Mouse (Mus musculus) kidney, adult 11 months (tissue): ENCODE results near the gene Nr2f6.

Experiments used
- DNase-seq: peaks from one replicate; pipeline ENCODE4 v3.0.0; 2022

Gene Nr2f6

GRCm38 (mm10) chr8:71381421-71381970, at the start of gene Nr2f6:
TSS of gene Nr2f6 (minus strand) at chr8:71381960.
- DNase-seq = peak; percentile 78

GRCm38 (mm10) chr8:71422121-71422520, 40.4 kb upstream of the Nr2f6 start:
- no peak for DNase-seq

GRCm38 (mm10) chr8:71411535-71412273, 29.9 kb upstream of the Nr2f6 start:
- no peak for DNase-seq

GRCm38 (mm10) chr8:71408231-71408630, 26.5 kb upstream of the Nr2f6 start:
- no peak for DNase-seq

- no peak for DNase-seq
Observed at GRCm38 (mm10) chr8:71407441-71407840, 25.7 kb upstream of the Nr2f6 start.

DNA sequence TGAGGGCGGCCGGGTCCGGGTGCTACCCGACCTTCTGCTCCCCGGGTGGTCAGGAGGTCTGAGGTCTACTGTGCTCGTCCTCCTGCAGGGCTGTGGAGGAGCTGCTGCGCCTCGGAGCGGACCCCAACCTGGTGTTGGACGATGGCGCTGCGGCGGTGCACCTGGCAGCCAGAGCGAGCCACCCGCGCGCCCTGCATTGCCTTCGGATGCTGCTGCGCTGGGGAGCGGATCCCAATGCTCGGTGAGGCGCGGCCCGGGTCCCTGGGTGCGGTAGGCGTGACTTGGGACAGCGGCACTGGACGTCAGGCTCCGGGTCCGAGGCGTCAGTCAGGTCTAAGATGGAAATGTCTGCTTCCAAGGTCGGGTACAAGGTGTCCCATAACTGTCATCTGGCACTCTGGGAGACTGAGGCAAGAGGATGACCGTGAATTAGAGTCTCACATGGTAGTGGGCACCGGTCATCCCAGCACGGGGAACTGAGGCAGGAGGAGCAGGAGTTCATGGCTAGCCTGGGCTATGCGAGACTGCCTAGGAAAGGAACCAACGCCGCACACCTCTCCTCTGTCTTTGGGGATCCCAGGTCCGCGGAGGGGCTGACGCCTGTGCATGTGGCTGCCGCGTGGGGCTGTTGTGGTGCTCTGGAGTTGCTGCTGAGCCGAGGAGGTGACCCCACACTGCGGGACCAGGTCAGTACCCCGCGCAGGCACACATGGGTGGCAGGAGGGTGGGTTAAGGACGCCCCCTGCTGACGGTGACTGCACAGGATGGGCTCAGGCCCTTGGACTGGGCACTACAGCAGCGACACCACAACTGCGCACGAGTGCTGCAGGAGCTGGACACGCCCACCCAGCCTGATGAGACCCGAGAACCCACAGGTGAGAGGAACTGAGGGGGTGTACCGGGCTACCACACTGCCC, 24.6 kb upstream of the Nr2f6 start:
- peak; percentile 71 for DNase-seq

DNA sequence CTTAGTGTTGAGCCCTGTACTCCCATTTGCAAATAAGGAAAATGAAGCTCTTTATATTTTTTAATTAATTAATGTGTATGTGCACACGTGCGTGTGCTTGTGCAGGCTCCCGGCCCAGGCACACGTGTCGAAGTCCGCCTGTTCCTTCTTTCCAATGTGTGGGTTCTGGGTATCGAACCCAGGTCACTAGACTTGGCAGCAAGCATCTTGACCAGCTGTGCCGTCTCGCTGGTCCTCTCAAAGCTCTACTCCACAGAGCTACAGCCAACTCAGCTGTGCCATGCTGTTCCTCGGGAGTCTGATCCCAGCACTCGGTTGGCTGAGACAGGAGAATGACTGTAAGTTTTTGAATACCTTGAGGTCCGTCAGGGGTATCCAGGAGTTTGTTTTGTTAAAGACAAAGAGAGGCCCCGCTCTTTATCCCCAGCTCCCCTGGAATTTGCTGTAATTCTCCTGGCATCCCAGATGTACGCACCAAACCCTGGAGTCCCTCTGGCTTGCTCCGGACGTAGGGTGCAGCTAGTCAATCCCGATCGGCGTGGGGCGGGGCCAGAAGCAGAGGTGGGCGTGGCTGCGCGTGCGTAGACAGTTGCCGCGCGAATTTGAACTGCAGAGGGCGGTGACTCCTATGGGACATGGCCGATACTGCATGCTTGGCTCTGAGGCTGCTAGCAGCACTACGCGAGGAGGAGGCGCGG, 23.8 kb upstream of the Nr2f6 start, which contains the start of gene Ankle1:
Gene Ankle1, plus strand, starts transcription at position 610 of the 698 bp plus-strand sequence.
- peak; percentile 94 for DNase-seq

- DNase-seq = peak; percentile 33
Observed at GRCm38 (mm10) chr8:71404951-71405351, 23.2 kb upstream of the Nr2f6 start.

DNA sequence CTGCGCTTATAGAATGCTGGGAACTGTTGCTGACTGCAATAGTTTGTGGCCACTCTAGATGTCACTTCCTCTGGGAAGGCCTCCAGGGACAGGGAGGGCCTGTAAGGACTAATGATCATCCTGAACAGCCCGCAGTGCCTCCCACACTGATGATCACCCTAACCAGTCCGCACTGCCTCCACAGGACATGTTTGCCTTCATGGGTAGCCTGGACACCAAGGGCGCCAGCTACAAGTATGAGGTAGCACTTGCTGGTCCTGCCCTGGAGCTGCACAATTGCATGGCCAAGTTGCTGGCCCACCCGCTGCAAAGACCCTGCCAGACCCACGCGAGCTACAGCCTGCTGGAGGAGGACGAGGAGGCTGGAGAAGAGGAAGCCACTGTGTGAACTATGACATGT, 22.3 kb upstream of the Nr2f6 start:
- no peak for DNase-seq

DNA sequence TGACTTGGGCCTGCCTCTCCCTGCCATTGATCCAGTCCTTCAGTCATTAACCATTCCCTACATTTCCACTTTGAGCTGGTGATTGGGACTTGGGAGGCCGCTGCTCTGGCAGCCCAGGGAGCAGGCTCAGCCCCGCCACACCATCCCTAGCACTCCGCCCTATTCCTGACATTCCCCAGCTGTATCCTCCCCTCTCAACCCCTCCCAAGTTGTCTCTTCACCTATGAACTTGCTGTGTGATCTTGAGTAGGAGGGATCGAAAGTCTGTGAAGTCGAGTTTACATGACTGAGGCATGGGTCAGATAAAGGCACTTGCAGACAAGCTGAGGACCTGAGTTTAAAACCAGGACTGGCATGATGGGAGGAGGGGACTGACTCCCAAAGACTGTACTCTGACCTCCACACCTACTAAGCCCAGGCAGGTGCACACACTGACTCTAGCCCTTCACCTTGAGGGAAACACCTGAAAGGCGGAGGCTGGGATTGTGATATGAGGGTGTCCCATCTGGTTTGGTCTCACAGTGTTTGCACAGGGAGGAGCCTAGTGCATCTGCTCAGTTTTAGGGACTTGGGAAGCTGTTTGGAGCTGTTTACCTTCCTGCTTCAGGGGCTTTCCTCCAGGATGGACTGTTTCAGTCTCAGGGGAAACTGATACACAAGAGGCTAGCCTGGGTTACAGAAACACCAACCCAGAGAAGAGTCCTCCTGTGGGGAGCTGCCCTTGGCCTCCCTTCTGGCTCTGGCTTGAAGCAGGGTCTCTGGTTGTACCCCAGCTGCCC, 21.5 kb upstream of the Nr2f6 start:
- DNase-seq = no peak

DNA sequence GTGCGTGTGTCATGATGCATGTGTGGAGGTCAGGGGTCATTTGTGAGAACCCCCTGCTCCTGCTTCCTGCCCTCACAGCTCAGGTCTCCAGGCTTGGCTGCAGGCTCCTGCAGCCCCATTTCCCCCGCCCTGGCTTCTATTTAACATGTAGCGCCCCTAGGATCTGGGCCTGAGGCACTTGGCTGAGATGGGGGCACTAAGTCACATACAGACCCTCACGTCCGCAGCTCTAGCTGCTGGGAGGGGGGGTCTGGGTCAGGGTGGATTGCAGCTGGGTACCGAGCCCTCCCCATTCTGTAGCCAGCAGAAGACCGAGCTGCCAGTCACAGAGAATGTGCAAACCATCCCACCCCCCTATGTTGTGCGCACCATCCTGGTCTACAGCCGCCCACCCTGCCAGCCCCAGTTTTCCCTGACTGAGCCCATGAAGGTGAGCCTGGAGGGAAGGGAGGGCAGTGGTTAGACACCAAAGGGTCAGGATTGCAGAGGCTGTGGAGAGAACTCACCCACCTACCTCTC, 20.7 kb upstream of the Nr2f6 start:
- DNase-seq = no peak

DNA sequence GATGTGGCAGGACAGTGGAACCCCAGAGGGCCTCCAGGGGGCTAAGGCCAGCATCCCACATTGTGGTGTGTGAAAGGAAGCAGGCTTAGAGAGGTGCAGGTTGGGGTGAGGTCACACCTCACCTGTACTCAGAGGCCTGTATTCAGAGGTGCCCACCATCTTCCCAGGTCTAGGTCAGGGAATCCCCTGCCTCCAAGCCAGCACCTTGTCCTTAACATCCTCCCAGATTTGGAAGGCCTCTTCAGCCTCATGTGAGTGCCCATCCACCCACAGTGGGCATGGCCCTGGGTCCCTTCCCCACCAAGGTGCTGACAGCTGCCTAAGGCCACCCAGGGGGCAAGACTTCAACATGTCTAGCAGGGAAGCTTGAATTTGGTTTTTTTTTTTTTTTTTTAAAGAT, 19.7 kb upstream of the Nr2f6 start:
- DNase-seq = no peak

GRCm38 (mm10) chr8:71400826-71401225, 19.1 kb upstream of the Nr2f6 start:
- DNase-seq = no peak

GRCm38 (mm10) chr8:71397701-71398100, 15.9 kb upstream of the Nr2f6 start:
- peak; percentile 12 for DNase-seq

DNA sequence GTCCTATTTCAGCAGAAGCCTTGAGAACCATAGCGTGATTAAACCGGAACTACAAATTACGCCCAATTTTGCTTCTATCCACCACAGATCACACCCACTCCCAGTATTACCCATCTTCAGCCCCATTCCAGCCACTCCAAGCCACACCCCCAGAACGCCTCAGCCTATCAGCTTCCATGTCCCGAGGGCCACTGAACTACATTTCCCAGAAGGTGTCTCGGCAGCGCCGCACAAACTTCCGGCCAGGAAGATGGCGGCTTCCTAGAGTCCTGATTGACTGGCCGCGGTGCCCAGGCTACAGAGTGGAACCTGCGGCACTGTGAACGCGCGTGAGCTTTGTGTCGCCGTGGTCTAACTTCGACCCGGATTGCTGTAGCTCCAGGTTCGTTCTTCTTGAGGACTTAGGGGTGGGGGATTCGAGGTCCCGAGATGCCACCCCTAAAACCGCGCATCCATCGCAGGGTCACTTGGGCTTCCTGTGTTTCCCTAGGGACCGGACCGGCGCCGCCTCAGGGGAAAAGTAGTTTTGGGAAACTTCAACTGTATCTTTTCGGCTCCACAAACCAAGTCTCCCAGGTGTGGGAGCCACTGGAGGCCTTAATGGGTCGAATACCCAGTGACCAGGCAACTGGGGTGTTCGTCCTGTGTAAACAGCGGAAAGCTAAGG, 15.0 kb upstream of the Nr2f6 start, which contains the start of gene Babam1:
Gene Babam1, plus strand, starts transcription at position 223 of the 667 bp plus-strand sequence.
- DNase-seq = peak; percentile 98

DNA sequence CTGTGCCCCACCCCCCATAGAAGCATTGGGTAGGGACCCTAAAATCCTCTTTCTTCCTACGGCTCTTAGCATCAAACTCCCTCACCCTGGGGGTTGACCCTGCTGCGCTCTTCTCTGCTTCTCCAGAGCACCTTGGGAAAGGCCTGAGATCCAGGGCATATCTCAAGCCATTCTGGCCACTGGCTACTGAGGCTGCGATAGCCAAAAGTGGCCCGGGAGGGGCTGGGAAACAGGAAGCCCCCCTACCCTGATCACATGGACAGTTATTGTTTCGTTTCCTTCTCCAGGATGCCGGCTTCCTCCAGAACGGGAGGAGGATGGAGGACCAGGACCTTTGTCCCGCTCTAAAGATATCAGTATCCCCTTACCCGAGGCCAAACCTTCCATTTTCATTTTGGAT, 13.9 kb upstream of the Nr2f6 start, which contains the start of gene Ushbp1:
Gene Ushbp1, minus strand, starts transcription at position 174 of the 400 bp plus-strand sequence.
- peak; percentile 64 for DNase-seq

DNA sequence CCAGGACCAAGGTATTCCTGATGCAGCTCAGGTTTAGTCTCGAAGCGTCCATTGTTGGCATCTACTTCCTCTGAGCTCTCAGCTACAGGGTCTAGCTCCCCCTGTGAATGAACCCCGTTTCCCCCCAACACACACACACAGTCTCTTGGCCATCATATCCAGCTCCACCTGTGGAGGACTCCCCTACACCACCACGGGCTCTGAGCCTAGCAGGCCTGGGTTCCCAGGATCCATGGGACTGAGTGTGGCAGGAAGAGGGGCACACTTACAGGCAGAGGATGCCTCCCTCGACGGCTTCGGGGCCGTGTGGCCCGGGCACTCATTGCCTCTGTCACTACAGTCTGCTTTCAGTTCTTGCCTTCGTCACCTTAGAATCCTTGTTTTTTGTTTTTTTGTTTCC, 13.3 kb upstream of the Nr2f6 start:
- DNase-seq = peak; percentile 6

- DNase-seq = peak; percentile 7
Observed at GRCm38 (mm10) chr8:71394481-71394880, 12.7 kb upstream of the Nr2f6 start.

GRCm38 (mm10) chr8:71392871-71393270, 11.1 kb upstream of the Nr2f6 start:
- DNase-seq = peak; percentile 17

DNA sequence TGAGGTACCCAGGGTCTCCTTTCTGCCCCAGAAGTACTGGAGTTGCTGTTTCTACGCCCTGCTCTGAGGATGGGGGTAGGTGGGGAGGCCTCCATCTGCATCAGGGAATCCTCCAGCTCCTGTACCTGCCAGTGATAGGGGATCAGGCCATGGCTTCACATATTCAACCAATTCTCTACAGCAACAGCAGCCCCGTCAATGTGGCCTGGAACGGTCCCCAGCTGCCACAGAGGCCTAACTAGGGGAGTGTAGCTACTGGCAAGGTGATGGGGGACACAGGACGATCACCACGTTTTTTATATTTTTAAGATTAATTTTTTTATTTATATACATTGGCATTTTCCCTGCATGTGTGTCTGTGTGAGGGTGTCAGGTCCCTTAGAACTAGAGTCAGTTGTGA, 10.6 kb upstream of the Nr2f6 start:
- DNase-seq = no peak

GRCm38 (mm10) chr8:71391696-71392095, 9.9 kb upstream of the Nr2f6 start:
- no peak for DNase-seq
